11 mouse cellular contexts compared by ENCODE assay signal in the genomic region with DNA sequence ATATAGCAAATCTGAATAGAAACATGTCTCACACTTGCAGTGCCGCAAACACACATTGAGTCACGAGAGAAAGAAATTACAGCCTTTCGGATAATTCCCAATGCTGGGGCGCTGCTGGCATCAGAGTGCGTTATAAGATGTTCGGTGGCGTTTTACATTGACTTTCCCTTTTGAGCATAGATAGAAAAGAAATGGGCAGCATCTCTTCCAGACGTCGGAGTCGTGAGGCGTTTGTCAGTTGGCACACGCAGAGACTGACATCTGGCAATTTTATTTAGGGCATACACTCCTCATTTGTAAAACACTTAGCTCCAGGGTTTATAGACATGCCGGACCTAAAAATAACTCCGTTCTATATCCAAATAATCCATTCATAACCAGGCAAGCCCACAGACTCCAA.
"Had no signal": no experiment of that assay in that cellular context is flagged by ENCODE, and none has a peak within 500 bp of the region (broad histone marks: within the 10 kb centered on the region; RNA-seq: fewer than 3 reads in every experiment).

No protein-coding gene starts in this region.

- DNase-seq: kidney, postnatal 14 days; lung, adult 18-20 months; retina, postnatal 1 day; right cerebral cortex, postnatal 14 days; thymus, postnatal 4 days had no signal

- H3K9me3 ChIP-seq: kidney, embryonic 15.5 days; midbrain, embryonic 12.5 days; neural tube, embryonic 13.5 days had no signal

- H3K4me1 ChIP-seq: midbrain, embryonic 12.5 days had no signal

- H3K4me3 ChIP-seq: kidney, embryonic 15.5 days; left cerebral cortex, adult 2 months; midbrain, embryonic 12.5 days; neural tube, embryonic 13.5 days had no signal

- H3K36me3 ChIP-seq: kidney, embryonic 15.5 days; midbrain, embryonic 12.5 days; neural tube, embryonic 13.5 days had no signal

- H3K27ac ChIP-seq: kidney, embryonic 15.5 days; left cerebral cortex, adult 2 months; liver, embryonic 14.5 days; midbrain, embryonic 12.5 days; neural tube, embryonic 13.5 days had no signal

- H3K27me3 ChIP-seq: kidney, embryonic 15.5 days; midbrain, embryonic 12.5 days; neural tube, embryonic 13.5 days had no signal

- ATAC-seq: midbrain, embryonic 16.5 days had no signal

- H3K4me2 ChIP-seq: kidney, embryonic 15.5 days; midbrain, embryonic 12.5 days; neural tube, embryonic 13.5 days had no signal

- H3K9ac ChIP-seq: kidney, embryonic 15.5 days; liver, embryonic 14.5 days; midbrain, embryonic 12.5 days; neural tube, embryonic 13.5 days had no signal
